Mouse (Mus musculus) embryo, embryonic 11.5 days (tissue): ENCODE results near the gene Eogt.

Experiments
- DNase-seq: peaks from one replicate; pipeline ENCODE4 v3.0.0-alpha.2; 2012; ENCODE audit warnings: low read depth, low spot score

Eogt gene

DNA sequence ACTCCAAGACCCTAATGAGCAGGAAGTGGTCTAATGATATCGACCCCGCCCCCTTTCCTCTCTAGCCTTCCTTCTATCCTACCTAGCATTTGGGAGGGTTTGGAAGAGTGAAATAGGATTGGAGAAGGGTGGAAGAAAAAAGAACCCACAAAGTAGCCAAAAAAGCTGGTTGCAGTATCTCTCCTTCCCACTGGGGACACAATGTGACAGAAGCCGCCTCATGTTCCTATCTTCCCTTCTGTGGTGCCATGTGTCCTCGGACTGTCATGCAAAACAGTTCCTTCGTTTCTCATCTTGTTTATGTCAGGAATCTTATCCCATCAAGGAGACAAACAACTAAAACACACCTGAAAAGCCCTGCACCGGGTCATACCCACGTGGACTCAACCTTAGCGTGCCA is 42.9 kb downstream of the Eogt start:
- DNase-seq = no peak

DNA sequence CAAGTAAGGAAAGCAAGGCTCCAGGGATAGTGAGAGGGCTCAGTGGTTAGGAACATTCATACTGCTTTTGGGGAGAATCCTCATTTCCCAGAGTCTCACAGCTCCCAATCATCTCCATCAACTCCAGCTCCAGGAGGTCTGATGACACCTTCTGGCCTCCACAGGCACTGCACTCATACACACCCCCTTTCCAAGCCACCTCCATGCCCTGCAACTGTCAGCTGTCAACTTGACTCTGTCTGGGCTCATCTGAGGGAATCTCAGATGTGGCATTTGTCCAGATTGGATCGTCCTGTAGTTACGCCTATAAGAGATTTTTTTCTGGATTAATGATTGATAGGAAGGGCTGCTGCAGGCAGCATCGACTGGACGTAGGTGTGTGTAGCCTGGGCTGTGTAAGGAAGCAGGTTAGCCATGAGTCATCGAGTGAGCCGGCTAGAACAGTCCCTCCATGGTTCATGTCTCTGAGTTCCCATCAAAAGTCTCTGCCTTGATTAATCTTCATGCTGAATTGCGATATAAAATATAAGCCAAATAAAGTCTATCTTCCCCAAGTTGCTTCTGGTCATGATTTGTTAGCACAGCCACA is 44.6 kb downstream of the Eogt start:
- no peak for DNase-seq

DNA sequence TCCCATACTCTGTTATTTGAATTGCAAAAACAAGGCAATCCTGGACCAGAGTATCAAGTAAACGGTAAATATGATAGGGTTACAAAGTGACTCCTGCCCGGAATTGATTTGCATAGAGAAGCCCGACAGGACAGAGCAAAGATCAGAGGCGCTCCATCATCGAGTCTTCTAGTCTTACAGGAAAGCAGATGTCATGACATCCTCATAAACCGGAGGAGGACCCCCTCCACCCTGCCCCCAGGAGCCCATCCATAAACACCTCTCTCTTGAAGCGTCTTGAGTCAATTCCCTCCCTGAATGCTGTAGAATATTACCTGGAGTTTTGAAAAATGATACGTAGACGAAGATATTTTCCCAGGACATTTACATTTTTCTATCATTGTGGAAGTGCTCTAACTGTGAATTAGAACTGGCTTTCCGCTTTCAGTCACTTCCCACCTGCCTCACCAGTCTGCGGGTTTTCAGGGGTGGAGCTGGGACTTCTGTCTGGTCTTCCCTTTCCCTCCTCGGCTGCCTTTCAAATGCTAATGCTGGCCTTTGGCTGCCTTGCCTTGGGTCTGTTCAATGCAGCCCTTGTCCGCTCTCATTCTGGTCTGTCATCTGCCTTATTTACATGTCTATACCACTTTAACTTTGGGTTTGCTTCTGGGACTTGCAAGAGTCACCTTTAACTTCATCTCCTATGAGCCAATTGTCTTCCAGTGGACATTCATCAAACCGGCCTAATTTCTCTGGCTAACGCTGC is 46.9 kb downstream of the Eogt start:
- no peak for DNase-seq

DNA sequence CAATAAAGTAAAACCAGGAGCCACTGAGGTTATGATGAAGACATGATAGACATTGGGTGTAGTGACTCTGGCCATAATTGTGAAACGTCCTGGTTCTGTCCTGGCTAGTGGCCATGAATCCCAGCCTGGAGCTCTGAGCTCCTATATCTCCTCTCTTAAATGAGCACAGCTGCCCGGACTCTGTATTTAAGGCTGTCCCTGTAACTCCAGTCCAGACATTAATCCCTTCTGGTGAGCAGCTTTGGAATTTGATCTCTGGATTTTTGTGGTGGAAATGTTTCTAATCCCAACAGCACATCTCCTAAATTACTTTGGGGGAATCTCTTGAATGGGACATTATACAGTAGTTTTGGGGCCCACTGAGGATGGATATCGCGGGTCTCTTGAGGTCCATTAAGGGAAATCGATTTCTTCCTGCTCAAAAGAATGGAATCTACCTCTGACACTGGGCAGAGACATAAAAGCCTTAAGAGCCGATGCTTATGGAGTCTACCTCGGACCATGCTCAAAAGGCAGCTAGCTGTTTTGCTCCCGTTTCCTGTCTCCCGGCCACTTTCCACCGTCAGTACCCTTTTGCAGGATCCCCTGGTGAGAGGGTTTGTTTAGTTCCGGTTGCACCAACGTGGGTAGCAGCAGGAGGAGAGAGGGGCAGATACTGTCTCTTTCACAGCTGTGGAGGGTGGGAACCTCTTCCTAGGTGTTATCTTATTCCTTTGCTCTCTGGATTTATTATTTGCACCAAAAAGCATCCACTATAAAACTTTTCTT is 47.6 kb downstream of the Eogt start:
- no peak for DNase-seq

DNA sequence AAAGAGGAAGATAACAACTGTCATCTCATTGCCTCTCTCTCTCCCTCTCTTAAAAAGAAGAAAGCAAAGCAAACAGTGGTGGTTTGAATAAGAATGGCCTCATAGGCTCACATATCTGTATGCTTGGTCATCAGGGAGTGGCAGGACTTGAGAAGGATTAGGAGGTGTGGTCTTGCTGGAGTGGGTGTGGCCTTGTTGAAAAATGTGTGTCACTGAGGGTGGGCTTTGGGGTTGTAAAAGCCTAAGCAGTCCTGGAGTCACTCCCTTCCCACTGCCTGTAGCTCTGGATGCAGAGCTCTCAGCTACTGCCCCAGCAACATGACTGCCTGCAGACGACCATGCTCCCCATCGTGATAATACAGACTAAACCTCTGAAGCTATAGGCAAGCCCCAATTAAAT is 66.6 kb downstream of the Eogt start:
- DNase-seq = no peak

DNA sequence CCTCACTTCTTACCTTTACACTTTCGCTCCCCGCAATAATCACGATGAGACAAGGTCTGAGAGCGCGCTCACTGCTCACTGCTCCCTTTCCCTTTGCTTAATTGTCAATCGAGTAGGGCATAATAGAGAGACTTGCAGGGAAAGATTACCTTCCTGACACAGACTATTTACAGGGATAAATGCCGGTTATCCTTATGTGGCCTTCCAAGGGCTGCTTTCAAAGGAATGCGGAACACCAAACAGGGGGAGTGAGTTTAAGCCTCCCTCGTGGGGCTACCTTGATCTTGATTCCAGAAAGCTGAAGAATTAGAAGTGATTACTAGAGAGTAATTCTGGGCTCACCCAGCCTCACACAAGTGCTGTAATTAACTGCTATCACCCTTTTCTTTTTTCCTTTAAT is 69.0 kb downstream of the Eogt start:
- DNase-seq = no peak

DNA sequence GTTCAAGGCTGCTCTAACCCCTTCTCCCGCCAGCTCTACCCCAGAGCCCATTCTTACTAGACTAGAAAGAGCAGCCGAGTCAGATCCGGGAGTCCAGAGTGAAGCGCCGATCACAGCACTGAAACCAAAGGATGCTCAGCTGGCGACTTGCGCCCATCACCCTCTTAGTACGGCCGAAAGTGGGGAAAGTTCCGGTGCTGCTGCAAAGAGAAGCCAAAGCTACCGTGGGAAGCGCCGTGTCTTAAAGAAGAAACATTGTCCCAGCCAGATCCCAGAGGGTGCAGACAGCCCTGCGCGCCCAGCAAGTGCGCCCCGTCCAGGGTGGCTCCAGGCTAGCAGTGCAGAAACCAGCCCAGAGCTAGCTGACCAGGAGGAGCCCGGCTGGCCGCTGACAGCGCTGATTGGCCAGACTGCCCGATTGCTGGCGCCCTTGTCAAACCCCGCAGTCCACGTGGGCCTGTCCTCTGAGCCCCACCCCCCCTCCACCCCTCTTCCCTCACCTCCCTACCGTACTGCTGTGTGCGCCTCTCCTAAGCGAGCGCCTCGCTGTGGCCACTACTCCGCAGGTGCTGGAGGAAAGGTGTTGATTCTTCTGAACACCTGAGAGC is 88.8 kb downstream of the Eogt start, which contains the start of gene Fam19a4:
Gene Fam19a4 (minus strand): TSS at position 340 of the 608 bp plus-strand sequence.
- DNase-seq = peak; percentile 22
